Mouse (Mus musculus) testis, adult 2 months (tissue): Measurements from ENCODE around the gene Plk5. TPM values are rescaled to one million over a fixed set of nuclear protein-coding genes. Genes with fewer than 3 reads are reported as not detected.

Experiments
- H3K27ac ChIP-seq: fragments of 200-500 bp; 2 replicates; pipeline ENCODE4 v1.5.1; 2012; ENCODE audit warnings: low read depth, low read length; ENCODE audit not compliant: control insufficient read depth, insufficient read depth
- H3K27me3 ChIP-seq: fragments of 200-500 bp; 2 replicates; pipeline ENCODE4 v1.6.1; 2012; ENCODE audit warnings: mild to moderate bottlenecking, low read length, moderate library complexity; ENCODE audit not compliant: control insufficient read depth, insufficient read depth
- H3K36me3 ChIP-seq: fragments of 200-500 bp; 2 replicates; pipeline ENCODE4 v1.6.1; 2012; ENCODE audit warnings: mild to moderate bottlenecking, low read length; ENCODE audit not compliant: control insufficient read depth, insufficient read depth
- H3K4me1 ChIP-seq: fragments of 200-500 bp; 2 replicates; pipeline ENCODE4 v1.6.1; 2012; ENCODE audit warnings: low read length; ENCODE audit not compliant: control insufficient read depth, insufficient read depth
- H3K4me3 ChIP-seq: fragments of 200-500 bp; 2 replicates; pipeline ENCODE4 v1.5.1; 2012; ENCODE audit warnings: low read depth, mild to moderate bottlenecking, low read length, moderate library complexity, mixed read lengths; ENCODE audit not compliant: control insufficient read depth
- CTCF ChIP-seq: fragments of 200-500 bp; IDR thresholded peaks from 2 replicates; pipeline ENCODE4 v1.5.1; 2012; ENCODE audit warnings: low read depth, mild to moderate bottlenecking, inconsistent platforms, low read length, moderate library complexity; ENCODE audit not compliant: control insufficient read depth, insufficient read depth, insufficient replicate concordance
- POLR2A ChIP-seq: fragments of 200-500 bp; IDR thresholded peaks from 2 replicates; pipeline ENCODE4 v1.6.1; 2012; ENCODE audit warnings: low read depth, mild to moderate bottlenecking, inconsistent platforms, low read length, moderate library complexity; ENCODE audit not compliant: control insufficient read depth
- polyA plus RNA-seq: library from polyadenylated mRNA; depleted of rRNA; stranded (reverse); fragments of >200 nt; gene quantifications from 2 replicates; pipeline ENCODE4 v1.2.3, GENCODE M21; 2012

The Plk5 gene
- polyA plus RNA-seq, 1 experiment: 1.7 TPM

GRCm38 (mm10) chr10:80371983-80372382, 15.7 kb downstream of the Plk5 start:
- Histone ChIP-seq H3K27me3 (no peaks in the 10 kb centered on the region), H3K4me1 (peaks cover 11% of the 10 kb centered on the region), H3K27ac (no peak overlapping the region), H3K36me3 (no peaks in the 10 kb centered on the region), H3K4me3 (peak overlapping the region; percentile 52)
- no peak for TF ChIP-seq POLR2A
- no peak for TF ChIP-seq CTCF

GRCm38 (mm10) chr10:80372706-80373105, 16.4 kb downstream of the Plk5 start:
- TF ChIP-seq CTCF (no peak), POLR2A (no peak)
- Histone ChIP-seq H3K27ac (no peak overlapping the region), H3K36me3 (no peaks in the 10 kb centered on the region), H3K4me1 (peaks cover 17% of the 10 kb centered on the region), H3K4me3 (peak overlapping the region; percentile 52), H3K27me3 (no peaks in the 10 kb centered on the region)

DNA sequence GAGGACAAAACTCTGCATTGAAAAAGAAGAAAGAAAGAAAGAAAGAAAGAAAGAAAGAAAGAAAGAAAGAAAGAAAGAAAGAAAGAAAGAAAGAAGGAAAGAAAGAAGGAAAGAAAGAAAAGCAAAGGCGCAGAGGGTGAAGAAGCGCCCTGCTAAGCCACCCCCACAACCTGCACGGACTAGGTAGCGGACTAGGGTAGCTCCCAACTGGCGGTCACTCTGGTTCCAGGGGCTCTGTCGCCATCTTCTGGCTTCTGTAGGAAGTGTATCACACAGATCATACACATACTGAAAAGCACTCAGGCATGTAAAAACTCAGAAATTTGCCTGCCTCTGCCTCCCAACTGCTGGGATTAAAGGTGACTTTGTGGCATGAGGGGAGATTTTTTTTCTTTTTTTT, 17.8 kb downstream of the Plk5 start:
- no peaks in the 10 kb centered on the region for H3K27me3 ChIP-seq
- no peak for TF ChIP-seq POLR2A
- peak; percentile 59; the same call in 1 of the 2 replicates for TF ChIP-seq CTCF
- H3K4me1 ChIP-seq: peaks cover 23% of the 10 kb centered on the region
- no peak overlapping the region for H3K4me3 ChIP-seq
- H3K36me3 ChIP-seq: no peaks in the 10 kb centered on the region
- no peak overlapping the region for H3K27ac ChIP-seq

DNA sequence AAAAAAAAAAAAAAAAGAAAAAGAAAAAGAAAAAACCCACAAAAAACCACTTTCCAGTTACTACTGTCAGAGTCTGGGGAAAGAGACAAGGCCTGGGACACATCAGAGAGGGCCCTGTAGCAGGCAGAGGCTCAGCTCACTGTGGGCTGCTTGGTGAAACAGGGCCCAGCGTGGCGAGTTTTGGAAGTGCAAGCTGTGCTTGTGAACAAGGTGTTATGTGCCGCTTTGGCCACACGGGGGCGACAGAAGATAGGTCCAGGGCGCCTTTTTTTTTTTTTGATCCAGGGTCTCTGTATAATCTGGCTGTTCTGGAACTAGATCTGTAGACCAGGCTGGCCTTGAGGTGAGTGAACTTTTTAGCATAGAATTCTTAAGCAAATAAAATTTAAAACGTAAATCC, 19.9 kb downstream of the Plk5 start:
- TF ChIP-seq CTCF (peak; percentile 93), POLR2A (no peak)
- no peak overlapping the region for H3K4me3 ChIP-seq
- peaks cover 20% of the 10 kb centered on the region for H3K4me1 ChIP-seq
- H3K27ac ChIP-seq: no peak overlapping the region
- no peaks in the 10 kb centered on the region for H3K36me3 ChIP-seq
- no peaks in the 10 kb centered on the region for H3K27me3 ChIP-seq

GRCm38 (mm10) chr10:80377716-80378115, 21.5 kb downstream of the Plk5 start:
- H3K27ac ChIP-seq: peak overlapping the region; percentile 24; the same call in 1 of the 2 replicates
- TF ChIP-seq CTCF: peak; percentile 92
- TF ChIP-seq POLR2A: no peak
- H3K4me1 ChIP-seq: peaks cover 12% of the 10 kb centered on the region
- no peak overlapping the region for H3K4me3 ChIP-seq
- H3K27me3 ChIP-seq: no peaks in the 10 kb centered on the region
- no peaks in the 10 kb centered on the region for H3K36me3 ChIP-seq

DNA sequence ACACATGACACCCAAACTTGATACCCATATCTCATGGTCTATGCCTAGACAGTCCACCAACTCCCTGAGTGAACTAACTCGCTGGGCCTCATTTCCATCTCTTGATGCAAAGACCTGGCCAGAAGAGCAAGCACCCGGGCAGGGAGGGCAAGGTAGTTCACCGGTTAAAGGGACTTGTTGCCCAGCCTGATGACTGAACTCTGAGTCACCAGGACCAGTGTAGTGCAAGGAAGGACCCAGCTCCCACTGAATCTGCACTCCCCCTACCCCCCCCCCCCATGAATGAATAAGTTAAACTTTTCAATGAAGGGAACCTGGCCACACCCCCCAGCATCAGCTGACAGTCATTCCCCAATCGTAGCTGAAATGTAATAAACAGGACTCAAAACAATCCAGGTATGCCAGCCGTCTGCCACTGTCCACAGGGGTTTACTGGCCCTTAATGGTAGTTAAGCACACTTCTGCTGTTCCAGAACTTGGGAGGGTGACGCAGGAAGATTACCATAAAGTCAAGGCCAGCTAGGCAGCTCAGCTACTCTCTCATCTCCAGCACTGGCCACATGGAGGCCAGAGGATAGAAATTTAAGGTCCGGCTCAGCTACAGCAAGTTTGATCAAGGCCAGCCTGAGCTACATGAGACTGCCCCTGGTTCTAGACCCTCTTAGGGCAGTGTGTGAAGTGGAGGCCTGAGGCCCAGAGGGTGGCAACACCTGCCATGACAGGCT, 26.5 kb downstream of the Plk5 start:
- Histone ChIP-seq H3K4me1 (peaks cover 11% of the 10 kb centered on the region), H3K36me3 (no peaks in the 10 kb centered on the region), H3K4me3 (peak overlapping the region; percentile 1; the same call in 1 of the 2 replicates), H3K27me3 (no peaks in the 10 kb centered on the region), H3K27ac (no peak overlapping the region)
- TF ChIP-seq CTCF: no peak
- no peak for TF ChIP-seq POLR2A

- Histone ChIP-seq H3K4me1 (peaks cover 13% of the 10 kb centered on the region), H3K27ac (no peak overlapping the region; the same call in 1 of the 2 replicates), H3K4me3 (peak overlapping the region; percentile 14; the same call in 1 of the 2 replicates), H3K36me3 (no peaks in the 10 kb centered on the region), H3K27me3 (no peaks in the 10 kb centered on the region)
- TF ChIP-seq CTCF (no peak), POLR2A (no peak)
Measured at GRCm38 (mm10) chr10:80383431-80383830, 27.2 kb downstream of the Plk5 start.
